Mouse (Mus musculus): ENCODE results near the gene Milr1. TPM values are rescaled to one million over a fixed set of nuclear protein-coding genes. Genes with fewer than 3 reads are reported as not detected.
"Not testable (repeated sequence)": the region's sequence is repeated elsewhere in the genome, so short reads cannot be mapped to it uniquely, and the experiment has no call there.

Gene Milr1
- total RNA-seq, 1 experiment = 0.58 TPM

- no peak overlapping the region for H3K4me3 ChIP-seq (ENCODE audit: insufficient read depth in 1 of 2, low read depth in 1 of 2, low read length in 2 of 2, poor library complexity in 1 of 2, severe bottlenecking in 1 of 2)
Measured at GRCm38 (mm10) chr11:106736614-106737013, 14.4 kb upstream of the Milr1 start.

GRCm38 (mm10) chr11:106737178-106737621 lies 13.8 kb upstream of the Milr1 start:
- H3K36me3 ChIP-seq (ENCODE audit: control insufficient read depth, insufficient read depth, low read length, poor library complexity, severe bottlenecking) = no peaks in the 10 kb centered on the region
- no peak overlapping the region for H3K27ac ChIP-seq (ENCODE audit: insufficient read depth, low read depth, low read length, poor library complexity, severe bottlenecking)
- no peaks in the 10 kb centered on the region for H3K9me3 ChIP-seq (ENCODE audit: control insufficient read depth, insufficient read depth, low read depth, low read length)
- TF ChIP-seq ZNF384 (IDR thresholded peaks at IDR 0.05; ENCODE audit: low read depth, low read length) (no peak), MAFK (IDR thresholded peaks at IDR 0.05; ENCODE audit: insufficient read depth, low read depth, low read length) (no peak), ZC3H11A (IDR thresholded peaks at IDR 0.05; ENCODE audit: borderline replicate concordance, low read depth, low read length) (no peak), CHD2 (IDR thresholded peaks at IDR 0.05; ENCODE audit: low read depth, low read length) (no peak), HCFC1 (IDR thresholded peaks at IDR 0.05; ENCODE audit: borderline replicate concordance, insufficient read depth, low read length) (no peak)
- in situ Hi-C loops (cut with MboI; ENCODE audit: low sequenced_read_pairs in 2 of 2, unreplicated experiment in 2 of 2) = loop anchor here in 1 of 2 experiments (25.0 kb wide), 1 partner anchor 225 kb away; no protein-coding TSS in a partner anchor
- H3K4me3 ChIP-seq (ENCODE audit: insufficient read depth in 1 of 2, low read depth in 1 of 2, low read length in 2 of 2, poor library complexity in 1 of 2, severe bottlenecking in 1 of 2) = no peak overlapping the region
- DNase-seq (ENCODE audit: low read depth, low spot score) = no peak
- peaks cover 3 to 4% of the 10 kb centered on the region in 2 experiments; a peak in 2 of 4 replicates for H3K4me1 ChIP-seq (ENCODE audit: control insufficient read depth in 2 of 2, insufficient read depth in 2 of 2, low read length in 2 of 2, poor library complexity in 1 of 2)
- H3K9ac ChIP-seq (ENCODE audit: insufficient read depth, low read depth, low read length, poor library complexity, severe bottlenecking) = no peak overlapping the region

More at GRCm38 (mm10) chr11:106736614-106737013, 14.4 kb upstream of the Milr1 start:
- no peak for DNase-seq (ENCODE audit: low read depth, low spot score)
- TF ChIP-seq HCFC1 (IDR thresholded peaks at IDR 0.05; ENCODE audit: borderline replicate concordance, insufficient read depth, low read length) = no peak
- in situ Hi-C loops (cut with MboI; ENCODE audit: low sequenced_read_pairs in 2 of 2, unreplicated experiment in 2 of 2) = loop anchor here in 1 of 2 experiments (25.0 kb wide), 1 partner anchor 224 kb away; no protein-coding TSS in a partner anchor
- Histone ChIP-seq H3K27ac (ENCODE audit: insufficient read depth, low read depth, low read length, poor library complexity, severe bottlenecking) (no peak overlapping the region), H3K36me3 (ENCODE audit: control insufficient read depth, insufficient read depth, low read length, poor library complexity, severe bottlenecking) (no peaks in the 10 kb centered on the region), H3K4me1 (ENCODE audit: control insufficient read depth in 2 of 2, insufficient read depth in 2 of 2, low read length in 2 of 2, poor library complexity in 1 of 2) (peaks cover 3 to 4% of the 10 kb centered on the region in 2 experiments; a peak in 2 of 4 replicates), H3K9ac (ENCODE audit: insufficient read depth, low read depth, low read length, poor library complexity, severe bottlenecking) (no peak overlapping the region), H3K9me3 (ENCODE audit: control insufficient read depth, insufficient read depth, low read depth, low read length) (no peaks in the 10 kb centered on the region)

- Histone ChIP-seq H3K9ac (ENCODE audit: insufficient read depth, low read depth, low read length, poor library complexity, severe bottlenecking) (no peak overlapping the region), H3K4me1 (ENCODE audit: control insufficient read depth in 2 of 2, insufficient read depth in 2 of 2, low read length in 2 of 2, poor library complexity in 1 of 2) (peaks cover 3 to 4% of the 10 kb centered on the region in 2 experiments; a peak in 2 of 4 replicates), H3K9me3 (ENCODE audit: control insufficient read depth, insufficient read depth, low read depth, low read length) (no peaks in the 10 kb centered on the region), H3K36me3 (ENCODE audit: control insufficient read depth, insufficient read depth, low read length, poor library complexity, severe bottlenecking) (no peaks in the 10 kb centered on the region), H3K4me3 (ENCODE audit: insufficient read depth in 1 of 2, low read depth in 1 of 2, low read length in 2 of 2, poor library complexity in 1 of 2, severe bottlenecking in 1 of 2) (no peak overlapping the region), H3K27ac (ENCODE audit: insufficient read depth, low read depth, low read length, poor library complexity, severe bottlenecking) (no peak overlapping the region)
- TF ChIP-seq ZC3H11A (IDR thresholded peaks at IDR 0.05; ENCODE audit: borderline replicate concordance, low read depth, low read length) (no peak), ZNF384 (IDR thresholded peaks at IDR 0.05; ENCODE audit: low read depth, low read length) (no peak), HCFC1 (IDR thresholded peaks at IDR 0.05; ENCODE audit: borderline replicate concordance, insufficient read depth, low read length) (no peak), CHD2 (IDR thresholded peaks at IDR 0.05; ENCODE audit: low read depth, low read length) (no peak), MAFK (IDR thresholded peaks at IDR 0.05; ENCODE audit: insufficient read depth, low read depth, low read length) (no peak)
- no peak for DNase-seq (ENCODE audit: low read depth, low spot score)
- in situ Hi-C loops (cut with MboI; ENCODE audit: low sequenced_read_pairs in 2 of 2, unreplicated experiment in 2 of 2) = loop anchor here in 1 of 2 experiments (25.0 kb wide), 1 partner anchor 227 kb away; no protein-coding TSS in a partner anchor
Measured at GRCm38 (mm10) chr11:106739116-106739515, 11.9 kb upstream of the Milr1 start.

GRCm38 (mm10) chr11:106740724-106741123 lies 10.3 kb upstream of the Milr1 start:
- H3K9ac ChIP-seq (ENCODE audit: insufficient read depth, low read depth, low read length, poor library complexity, severe bottlenecking); H3K9me3 ChIP-seq (ENCODE audit: control insufficient read depth, insufficient read depth, low read depth, low read length); DNase-seq (ENCODE audit: low read depth, low spot score); H3K27ac ChIP-seq (ENCODE audit: insufficient read depth, low read depth, low read length, poor library complexity, severe bottlenecking); H3K36me3 ChIP-seq (ENCODE audit: control insufficient read depth, insufficient read depth, low read length, poor library complexity, severe bottlenecking); H3K4me3 ChIP-seq (ENCODE audit: insufficient read depth in 1 of 2, low read depth in 1 of 2, low read length in 2 of 2, poor library complexity in 1 of 2, severe bottlenecking in 1 of 2); H3K4me1 ChIP-seq (ENCODE audit: control insufficient read depth in 2 of 2, insufficient read depth in 2 of 2, low read length in 2 of 2, poor library complexity in 1 of 2): not testable (repeated sequence)
- in situ Hi-C loops (cut with MboI; ENCODE audit: low sequenced_read_pairs in 2 of 2, unreplicated experiment in 2 of 2) = loop anchor here (5.0 to 25.0 kb wide), 4 partner anchors 93 to 326 kb away; no protein-coding TSS in a partner anchor

- no peak overlapping the region for H3K27ac ChIP-seq (ENCODE audit: insufficient read depth, low read depth, low read length, poor library complexity, severe bottlenecking)
- no peaks in the 10 kb centered on the region for H3K9me3 ChIP-seq (ENCODE audit: control insufficient read depth, insufficient read depth, low read depth, low read length)
- H3K9ac ChIP-seq (ENCODE audit: insufficient read depth, low read depth, low read length, poor library complexity, severe bottlenecking) = no peak overlapping the region
- no peaks in the 10 kb centered on the region for H3K36me3 ChIP-seq (ENCODE audit: control insufficient read depth, insufficient read depth, low read length, poor library complexity, severe bottlenecking)
- peaks cover 3 to 4% of the 10 kb centered on the region in 2 experiments; a peak in 2 of 4 replicates for H3K4me1 ChIP-seq (ENCODE audit: control insufficient read depth in 2 of 2, insufficient read depth in 2 of 2, low read length in 2 of 2, poor library complexity in 1 of 2)
- H3K4me3 ChIP-seq (ENCODE audit: insufficient read depth in 1 of 2, low read depth in 1 of 2, low read length in 2 of 2, poor library complexity in 1 of 2, severe bottlenecking in 1 of 2) = no peak overlapping the region
- in situ Hi-C loops (cut with MboI; ENCODE audit: low sequenced_read_pairs in 2 of 2, unreplicated experiment in 2 of 2) = loop anchor here (5.0 to 25.0 kb wide), 4 partner anchors 94 to 326 kb away; no protein-coding TSS in a partner anchor
- DNase-seq (ENCODE audit: low read depth, low spot score) = no peak
- TF ChIP-seq MAFK (IDR thresholded peaks at IDR 0.05; ENCODE audit: insufficient read depth, low read depth, low read length) (no peak), ZC3H11A (IDR thresholded peaks at IDR 0.05; ENCODE audit: borderline replicate concordance, low read depth, low read length) (no peak), CHD2 (IDR thresholded peaks at IDR 0.05; ENCODE audit: low read depth, low read length) (no peak), ZNF384 (IDR thresholded peaks at IDR 0.05; ENCODE audit: low read depth, low read length) (no peak), HCFC1 (IDR thresholded peaks at IDR 0.05; ENCODE audit: borderline replicate concordance, insufficient read depth, low read length) (no peak)
Measured at GRCm38 (mm10) chr11:106741232-106741631, 9.8 kb upstream of the Milr1 start.

Measured in ES-E14 (cell line).